Mouse (Mus musculus) liver, postnatal 0 days (tissue): ENCODE results near the gene Fam149b.

Experiments used
- CTCF ChIP-seq: sonication (generic); IDR thresholded peaks from 2 replicates; pipeline ENCODE4 v1.5.1; 2016; ENCODE audit warnings: antibody characterized with exemption, low read depth
- EP300 ChIP-seq: IDR thresholded peaks from 2 replicates; pipeline ENCODE4 v1.6.1; 2016; ENCODE audit warnings: antibody characterized with exemption, low read depth, mild to moderate bottlenecking

- no peak for TF ChIP-seq CTCF
- TF ChIP-seq EP300, result no peak
These were observed 22.8 kb downstream of the Fam149b start for GRCm38 (mm10) chr14:20370798-20371197.
